Mouse (Mus musculus): Measurements from ENCODE around the gene Actrt3. TPM values are rescaled to one million over a fixed set of nuclear protein-coding genes. Genes with fewer than 3 reads are reported as not detected.

Actrt3 gene
- total and polyA plus RNA-seq, 2 experiments from 2014 or later = 0.14 to 0.54 TPM

- 70% methylated on average over 7 of the region's 7 CpGs for WGBS
- Histone ChIP-seq H3K4me2 (ENCODE audit: low read depth) (no peak overlapping the region), H3K9ac (no peak overlapping the region), H3K4me3 (ENCODE audit: low read depth, low read length) (no peak overlapping the region), H3K4me1 (ENCODE audit: insufficient read depth) (no peaks in the 10 kb centered on the region), H3K27ac (ENCODE audit: low read depth, low read length) (no peak overlapping the region), H3K36me3 (ENCODE audit: insufficient read depth) (no peaks in the 10 kb centered on the region), H3K9me3 (ENCODE audit: low read length) (no peaks in the 10 kb centered on the region), H3K27me3 (ENCODE audit: insufficient read depth, low read length) (no peaks in the 10 kb centered on the region)
- no peak for TF ChIP-seq CTCF (IDR thresholded peaks at IDR 0.05; ENCODE audit: low read depth)
- DNase-seq (no peak), ATAC-seq (no peak)
Observed at GRCm38 (mm10) chr3:30548928-30549327, 50.8 kb downstream of the Actrt3 start.

GRCm38 (mm10) chr3:30547908-30548307, 51.8 kb downstream of the Actrt3 start, which contains the start of gene Mecom:
Gene Mecom, minus strand, starts transcription at chr3:30548008.
- DNase-seq (no peak), ATAC-seq (no peak)
- H3K4me2 ChIP-seq (ENCODE audit: low read depth) = no peak within 1 kb of the TSS
- no peak within 1 kb of the TSS for H3K27ac ChIP-seq (ENCODE audit: low read depth, low read length)
- H3K36me3 ChIP-seq (ENCODE audit: insufficient read depth) = no peaks in the 10 kb centered on the region
- no peaks in the 10 kb centered on the region for H3K4me1 ChIP-seq (ENCODE audit: insufficient read depth)
- 89% methylated on average over 3 of the region's 3 CpGs for WGBS
- H3K4me3 ChIP-seq (ENCODE audit: low read depth, low read length) = no peak within 1 kb of the TSS
- H3K9ac ChIP-seq = no peak within 1 kb of the TSS
- H3K9me3 ChIP-seq (ENCODE audit: low read length) = no peaks in the 10 kb centered on the region
- TF ChIP-seq CTCF (IDR thresholded peaks at IDR 0.05; ENCODE audit: low read depth) = no peak
- no peaks in the 10 kb centered on the region for H3K27me3 ChIP-seq (ENCODE audit: insufficient read depth, low read length)

Other genes with a start within 250 kb of the Actrt3 start
- gene Mecom, start 51.9 kb downstream of the Actrt3 start, total RNA-seq (2014; rRNA removed) = 3.2 and 3.9 TPM in 2 replicates
- gene Mecom, start 51.9 kb downstream of the Actrt3 start, polyA plus RNA-seq (2015; fragmentation: Nextera tagmentation; extraction: Ambion mirVana) = 1.9 TPM in 2 replicates
- gene Mynn, start 2.1 kb upstream of the Actrt3 start, total RNA-seq (2014; rRNA removed) = 28.0 and 31.0 TPM in 2 replicates
- gene Mynn, start 2.1 kb upstream of the Actrt3 start, polyA plus RNA-seq (2015; fragmentation: Nextera tagmentation; extraction: Ambion mirVana) = 17.2 and 21.1 TPM in 2 replicates
- gene Lrriq4, start 44.6 kb upstream of the Actrt3 start, total RNA-seq (2014; rRNA removed) = not detected in 2 replicates
- gene Lrriq4, start 44.6 kb upstream of the Actrt3 start, polyA plus RNA-seq (2015; fragmentation: Nextera tagmentation; extraction: Ambion mirVana) = not detected in 2 replicates
- 1.7 and 2.1 TPM in 2 replicates for gene Lrrc34, start 47.9 kb upstream of the Actrt3 start, total RNA-seq (2014; rRNA removed)
- 1.6 and 1.7 TPM in 2 replicates for gene Lrrc34, start 47.9 kb upstream of the Actrt3 start, polyA plus RNA-seq (2015; fragmentation: Nextera tagmentation; extraction: Ambion mirVana)
- gene Lrrc31, start 99.9 kb upstream of the Actrt3 start, total RNA-seq (2014; rRNA removed) = not detected in 2 replicates
- gene Lrrc31, start 99.9 kb upstream of the Actrt3 start, polyA plus RNA-seq (2015; fragmentation: Nextera tagmentation; extraction: Ambion mirVana) = not detected in 2 replicates
- gene Samd7, start 146.4 kb upstream of the Actrt3 start, total RNA-seq (2014; rRNA removed) = 0.33 and 0.38 TPM in 2 replicates
- gene Samd7, start 146.4 kb upstream of the Actrt3 start, polyA plus RNA-seq (2015; fragmentation: Nextera tagmentation; extraction: Ambion mirVana) = 0.04 and 0.11 TPM in 2 replicates
- gene Sec62, start 192.9 kb upstream of the Actrt3 start, total RNA-seq (2014; rRNA removed) = 66.7 and 72.1 TPM in 2 replicates
- gene Sec62, start 192.9 kb upstream of the Actrt3 start, polyA plus RNA-seq (2015; fragmentation: Nextera tagmentation; extraction: Ambion mirVana) = 88.5 and 92.8 TPM in 2 replicates